Mouse (Mus musculus): ENCODE measurements around the gene Cyp2a4. TPM values are rescaled to one million over a fixed set of nuclear protein-coding genes. Genes with fewer than 3 reads are reported as not detected.
"Not testable (repeated sequence)": the region's sequence is repeated elsewhere in the genome, so short reads cannot be mapped to it uniquely, and the experiment has no call there.

The Cyp2a4 gene
- polyA plus RNA-seq (2015; fragmentation: Nextera tagmentation; extraction: Ambion mirVana): not detected in 2 replicates

GRCm38 (mm10) chr7:26306926-26307325 lies at the start of gene Cyp2a4:
Gene Cyp2a4, plus strand, starts transcription at chr7:26307169.
- WGBS: 54% methylated on average over 2 of the region's 2 CpGs
- not testable (repeated sequence) for H3K9me3 ChIP-seq; ATAC-seq (ENCODE audit: extremely low read depth, insufficient number of reproducible peaks, low FRiP score, low TSS enrichment)

GRCm38 (mm10) chr7:26260034-26260433 lies 46.9 kb upstream of the Cyp2a4 start, which contains the start of gene Vmn1r184:
Gene Vmn1r184, plus strand, starts transcription at chr7:26260334.
- WGBS: 66% methylated on average over 1 of the region's 1 CpGs
- H3K4me1 ChIP-seq; H3K27me3 ChIP-seq (replicated peaks); ATAC-seq (ENCODE audit: extremely low read depth, insufficient number of reproducible peaks, low FRiP score, low TSS enrichment); H3K9ac ChIP-seq; H3K4me3 ChIP-seq; H3K4me2 ChIP-seq; H3K27ac ChIP-seq (replicated peaks); H3K36me3 ChIP-seq; H3K9me3 ChIP-seq: not testable (repeated sequence)

More at GRCm38 (mm10) chr7:26306926-26307325, at the start of gene Cyp2a4:
- not testable (repeated sequence) for H3K4me2 ChIP-seq; H3K9ac ChIP-seq; H3K27me3 ChIP-seq (replicated peaks); H3K4me1 ChIP-seq; H3K4me3 ChIP-seq; H3K27ac ChIP-seq (replicated peaks); H3K36me3 ChIP-seq

GRCm38 (mm10) chr7:26303429-26304166 lies 3.4 kb upstream of the Cyp2a4 start:
- not testable (repeated sequence) for H3K9me3 ChIP-seq; H3K4me3 ChIP-seq; H3K9ac ChIP-seq; H3K4me1 ChIP-seq; H3K4me2 ChIP-seq; H3K27ac ChIP-seq (replicated peaks); ATAC-seq (ENCODE audit: extremely low read depth, insufficient number of reproducible peaks, low FRiP score, low TSS enrichment); H3K27me3 ChIP-seq (replicated peaks); H3K36me3 ChIP-seq
- WGBS: 71% methylated on average over 8 of the region's 8 CpGs

- WGBS: 77% methylated on average over 4 of the region's 4 CpGs
- not testable (repeated sequence) for H3K27me3 ChIP-seq (replicated peaks); H3K4me2 ChIP-seq; H3K27ac ChIP-seq (replicated peaks); ATAC-seq (ENCODE audit: extremely low read depth, insufficient number of reproducible peaks, low FRiP score, low TSS enrichment); H3K36me3 ChIP-seq; H3K4me3 ChIP-seq; H3K9me3 ChIP-seq; H3K4me1 ChIP-seq; H3K9ac ChIP-seq
Measured at GRCm38 (mm10) chr7:26311786-26312185, 4.8 kb downstream of the Cyp2a4 start.

GRCm38 (mm10) chr7:26315194-26315593 lies 8.2 kb downstream of the Cyp2a4 start:
- 69% methylated on average over 2 of the region's 2 CpGs for WGBS

GRCm38 (mm10) chr7:26315809-26316208 lies 8.8 kb downstream of the Cyp2a4 start:
- not testable (repeated sequence) for H3K27me3 ChIP-seq (replicated peaks); ATAC-seq (ENCODE audit: extremely low read depth, insufficient number of reproducible peaks, low FRiP score, low TSS enrichment); H3K9ac ChIP-seq; H3K4me2 ChIP-seq; H3K9me3 ChIP-seq; H3K36me3 ChIP-seq; H3K4me1 ChIP-seq; H3K27ac ChIP-seq (replicated peaks); H3K4me3 ChIP-seq
- 64% methylated on average over 4 of the region's 4 CpGs for WGBS

More at GRCm38 (mm10) chr7:26315194-26315593, 8.2 kb downstream of the Cyp2a4 start:
- not testable (repeated sequence) for ATAC-seq (ENCODE audit: extremely low read depth, insufficient number of reproducible peaks, low FRiP score, low TSS enrichment); H3K4me3 ChIP-seq; H3K4me2 ChIP-seq; H3K4me1 ChIP-seq; H3K36me3 ChIP-seq; H3K9ac ChIP-seq; H3K27me3 ChIP-seq (replicated peaks); H3K9me3 ChIP-seq; H3K27ac ChIP-seq (replicated peaks)

GRCm38 (mm10) chr7:26320361-26320760 lies 13.4 kb downstream of the Cyp2a4 start:
- WGBS: 39% methylated on average over 3 of the region's 3 CpGs
- not testable (repeated sequence) for H3K9me3 ChIP-seq; H3K9ac ChIP-seq; H3K4me2 ChIP-seq; ATAC-seq (ENCODE audit: extremely low read depth, insufficient number of reproducible peaks, low FRiP score, low TSS enrichment); H3K27me3 ChIP-seq (replicated peaks); H3K36me3 ChIP-seq; H3K27ac ChIP-seq (replicated peaks); H3K4me1 ChIP-seq; H3K4me3 ChIP-seq

- H3K36me3 ChIP-seq; H3K4me3 ChIP-seq; ATAC-seq (ENCODE audit: extremely low read depth, insufficient number of reproducible peaks, low FRiP score, low TSS enrichment): not testable (repeated sequence)
Measured at GRCm38 (mm10) chr7:26350177-26350576, 43.2 kb downstream of the Cyp2a4 start.

GRCm38 (mm10) chr7:26352258-26352657 lies 45.3 kb downstream of the Cyp2a4 start:
- ATAC-seq (ENCODE audit: extremely low read depth, insufficient number of reproducible peaks, low FRiP score, low TSS enrichment); H3K4me1 ChIP-seq; H3K9ac ChIP-seq; H3K27me3 ChIP-seq (replicated peaks); H3K36me3 ChIP-seq; H3K4me3 ChIP-seq; H3K4me2 ChIP-seq; H3K27ac ChIP-seq (replicated peaks); H3K9me3 ChIP-seq: not testable (repeated sequence)
- whole genome bisulfite sequencing: 75% methylated on average over 2 of the region's 3 CpGs

More at GRCm38 (mm10) chr7:26350177-26350576, 43.2 kb downstream of the Cyp2a4 start:
- H3K9me3 ChIP-seq: peaks cover 18% of the 10 kb centered on the region; the same call in 1 of the 2 replicates
- H3K27ac ChIP-seq (replicated peaks); H3K4me2 ChIP-seq; H3K9ac ChIP-seq; H3K27me3 ChIP-seq (replicated peaks); H3K4me1 ChIP-seq: not testable (repeated sequence)

- ATAC-seq (ENCODE audit: extremely low read depth, insufficient number of reproducible peaks, low FRiP score, low TSS enrichment); H3K4me3 ChIP-seq; H3K27me3 ChIP-seq (replicated peaks); H3K9me3 ChIP-seq; H3K9ac ChIP-seq; H3K27ac ChIP-seq (replicated peaks); H3K36me3 ChIP-seq; H3K4me1 ChIP-seq; H3K4me2 ChIP-seq: not testable (repeated sequence)
- WGBS: 51% methylated on average over 6 of the region's 6 CpGs
Measured at GRCm38 (mm10) chr7:26356719-26357118, 49.8 kb downstream of the Cyp2a4 start.

Measured in heart, embryonic 13.5 days (tissue).